Mouse (Mus musculus) liver, adult 2 months (tissue): ENCODE measurements at regions not wholly inside any gene's neighbourhood (a gene's known extent, or its start where the extent isn't known, plus 50 kb on each side); places are given as distances from the start of the nearest gene placed in this dataset.

ENCODE experiments used
- CTCF ChIP-seq: fragments of 200-500 bp; IDR thresholded peaks from 2 replicates; pipeline ENCODE4 v1.5.1; 2011; ENCODE audit warnings: low read depth, low read length, control low read depth
- POLR2A ChIP-seq: fragments of 200-500 bp; IDR thresholded peaks from 2 replicates; pipeline ENCODE4 v1.6.1; 2011; ENCODE audit warnings: low read length, control low read depth; ENCODE audit not compliant: insufficient read depth; ENCODE audit errors: extremely low read depth

DNA sequence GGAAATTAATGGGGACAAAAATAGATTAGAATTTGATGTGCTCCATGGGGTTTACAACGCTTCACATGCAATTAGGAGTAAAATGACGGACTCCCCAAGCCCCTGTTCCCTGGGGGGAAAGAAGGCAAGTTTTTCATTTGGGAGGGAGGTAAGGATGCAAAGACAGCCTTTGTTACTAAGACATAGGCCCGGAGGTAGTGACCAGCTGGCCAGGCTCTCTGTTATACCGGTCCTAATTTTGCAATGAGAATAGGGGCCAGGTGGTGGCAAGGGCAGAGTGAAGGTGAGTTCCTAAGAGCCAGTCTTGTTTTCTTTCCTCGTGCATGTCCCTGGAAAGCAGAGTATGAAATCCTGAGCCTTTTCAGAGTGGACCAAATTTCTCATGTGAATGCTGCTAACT lies 280.9 kb downstream of the Lmx1a start:
- no peak for TF ChIP-seq POLR2A
- no peak for TF ChIP-seq CTCF
